Mouse (Mus musculus): ENCODE measurements at regions not wholly inside any gene's neighbourhood (a gene's known extent, or its start where the extent isn't known, plus 50 kb on each side); places are given as distances from the start of the nearest gene placed in this dataset.

- no peak for DNase-seq (ENCODE audit: low spot score in 2 of 2)
Observed at GRCm38 (mm10) chr10:111111020-111111419, 53.5 kb upstream of the Osbpl8 start.

- DNase-seq (ENCODE audit: low spot score in 2 of 2), result peak; percentile 35 to 70
Observed at GRCm38 (mm10) chr10:111108658-111109633, 55.6 kb upstream of the Osbpl8 start.

GRCm38 (mm10) chr10:111107852-111108251 is 56.7 kb upstream of the Osbpl8 start:
- no peak for DNase-seq (ENCODE audit: low spot score in 2 of 2)

- DNase-seq (ENCODE audit: low spot score in 2 of 2), result peak; percentile 44 to 60
Observed at GRCm38 (mm10) chr10:111107387-111107786, 57.2 kb upstream of the Osbpl8 start.

GRCm38 (mm10) chr10:111106411-111106810 is 58.1 kb upstream of the Osbpl8 start:
- DNase-seq (ENCODE audit: low spot score in 2 of 2), result no peak

GRCm38 (mm10) chr10:111105662-111106061 is 58.9 kb upstream of the Osbpl8 start:
- DNase-seq (ENCODE audit: low spot score in 2 of 2), result no peak

- DNase-seq (ENCODE audit: low spot score in 2 of 2), result no peak
Observed at GRCm38 (mm10) chr10:111103512-111103911, 61.0 kb upstream of the Osbpl8 start.

GRCm38 (mm10) chr10:111103086-111103485 is 61.5 kb upstream of the Osbpl8 start:
- no peak for DNase-seq (ENCODE audit: low spot score in 2 of 2)

- DNase-seq (ENCODE audit: low spot score in 2 of 2), result no peak
Observed at GRCm38 (mm10) chr10:111101901-111102761, 62.4 kb upstream of the Osbpl8 start.

GRCm38 (mm10) chr10:111099812-111100464 is 64.6 kb upstream of the Osbpl8 start:
- DNase-seq (ENCODE audit: low spot score in 2 of 2), result peak; percentile 65 to 73

- no peak for DNase-seq (ENCODE audit: low spot score in 2 of 2)
Observed at GRCm38 (mm10) chr10:111099059-111099811, 65.3 kb upstream of the Osbpl8 start.

- DNase-seq (ENCODE audit: low spot score in 2 of 2), result no peak
Observed at GRCm38 (mm10) chr10:111097245-111097644, 67.3 kb upstream of the Osbpl8 start.

GRCm38 (mm10) chr10:111096811-111097210 is 67.7 kb upstream of the Osbpl8 start:
- DNase-seq (ENCODE audit: low spot score in 2 of 2), result no peak

GRCm38 (mm10) chr10:111094405-111094804 is 70.1 kb upstream of the Osbpl8 start:
- DNase-seq (ENCODE audit: low spot score in 2 of 2), result no peak

GRCm38 (mm10) chr10:111089382-111089781 is 75.2 kb upstream of the Osbpl8 start:
- DNase-seq (ENCODE audit: low spot score in 2 of 2), result no peak

GRCm38 (mm10) chr10:111085561-111085960 is 75.6 kb upstream of the Zdhhc17 start:
- DNase-seq (ENCODE audit: low spot score in 2 of 2), result no peak

- no peak for DNase-seq (ENCODE audit: low spot score in 2 of 2)
Observed at GRCm38 (mm10) chr10:111084267-111084780, 74.4 kb upstream of the Zdhhc17 start.

- DNase-seq (ENCODE audit: low spot score in 2 of 2), result no peak
Observed at GRCm38 (mm10) chr10:111083861-111084260, 73.9 kb upstream of the Zdhhc17 start.

GRCm38 (mm10) chr10:111083338-111083737 is 73.4 kb upstream of the Zdhhc17 start:
- DNase-seq (ENCODE audit: low spot score in 2 of 2), result no peak

GRCm38 (mm10) chr10:111080322-111080721 is 70.4 kb upstream of the Zdhhc17 start:
- no peak for DNase-seq (ENCODE audit: low spot score in 2 of 2)

- DNase-seq (ENCODE audit: low spot score in 2 of 2), result no peak
Observed at GRCm38 (mm10) chr10:111079051-111079450, 69.1 kb upstream of the Zdhhc17 start.
